Mouse (Mus musculus) urinary bladder, postnatal 4 days (tissue): ENCODE results near the gene Ahcyl2.
"Not testable (repeated sequence)": the region's sequence is repeated elsewhere in the genome, so short reads cannot be mapped to it uniquely, and the experiment has no call there.

ENCODE experiments used
- DNase-seq, 2 experiments: peaks; one replicate each; pipeline ENCODE4 v3.0.0; 2021 to 2022; ENCODE audit warnings: low spot score in 2 of 2

Ahcyl2 gene

DNA sequence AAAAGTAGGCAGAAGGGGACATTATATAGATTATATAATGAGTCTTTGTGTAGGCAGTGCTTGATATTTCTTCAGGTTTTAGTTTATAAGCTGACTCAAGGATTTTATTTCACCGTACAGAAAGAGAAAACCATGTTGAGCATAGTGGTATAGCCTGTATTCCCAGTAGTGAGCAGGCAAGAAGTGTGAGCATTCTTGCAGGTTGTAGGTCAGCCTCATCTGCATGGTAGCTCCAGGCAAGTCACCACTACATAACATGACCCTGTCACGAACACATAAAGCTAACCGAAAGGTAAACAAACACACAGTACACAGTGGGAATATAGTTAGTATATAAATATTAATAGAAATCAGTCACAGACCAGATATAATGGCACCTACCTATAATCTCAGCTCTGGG lies 47.2 kb downstream of the Ahcyl2 start:
- no peak for DNase-seq

DNA sequence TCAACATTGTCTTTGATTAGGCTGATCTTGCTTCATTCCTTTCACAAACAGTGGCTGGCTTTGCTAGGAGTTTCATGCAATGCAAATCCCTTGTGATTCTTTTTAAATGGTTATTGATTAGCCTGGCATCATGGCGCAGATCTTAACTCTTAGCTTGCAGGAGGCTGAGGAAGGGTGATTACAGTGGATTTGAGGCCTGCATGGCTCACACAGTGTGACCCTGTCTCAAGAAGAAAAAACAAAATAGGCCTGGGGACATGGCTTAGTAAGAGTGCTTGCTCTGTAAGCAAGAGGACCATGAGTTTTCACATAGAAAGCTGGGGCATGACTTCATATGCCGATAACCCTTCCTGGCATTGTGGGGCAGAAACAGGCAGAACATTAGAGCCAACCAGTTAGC lies 47.8 kb downstream of the Ahcyl2 start:
- no peak for DNase-seq

DNA sequence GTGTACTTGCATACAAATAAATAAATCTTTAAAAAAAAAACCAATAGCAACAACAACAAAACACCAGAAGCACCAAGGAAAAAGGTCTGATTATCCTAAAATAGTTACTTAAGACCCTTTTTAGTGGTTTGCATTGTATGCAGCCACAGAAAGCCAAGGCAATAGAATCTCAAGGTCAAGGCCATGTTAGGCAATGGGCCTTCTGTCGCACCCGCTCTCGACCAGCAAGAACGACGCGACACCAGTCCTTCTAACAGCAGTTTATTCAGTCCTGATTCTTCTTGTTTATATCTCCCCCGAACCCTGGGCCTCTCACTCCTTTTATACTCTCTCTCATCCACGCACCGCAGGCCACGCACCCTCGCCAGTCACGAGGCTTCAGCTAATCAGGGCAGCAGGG lies 48.6 kb downstream of the Ahcyl2 start:
- DNase-seq = not testable (repeated sequence)

DNA sequence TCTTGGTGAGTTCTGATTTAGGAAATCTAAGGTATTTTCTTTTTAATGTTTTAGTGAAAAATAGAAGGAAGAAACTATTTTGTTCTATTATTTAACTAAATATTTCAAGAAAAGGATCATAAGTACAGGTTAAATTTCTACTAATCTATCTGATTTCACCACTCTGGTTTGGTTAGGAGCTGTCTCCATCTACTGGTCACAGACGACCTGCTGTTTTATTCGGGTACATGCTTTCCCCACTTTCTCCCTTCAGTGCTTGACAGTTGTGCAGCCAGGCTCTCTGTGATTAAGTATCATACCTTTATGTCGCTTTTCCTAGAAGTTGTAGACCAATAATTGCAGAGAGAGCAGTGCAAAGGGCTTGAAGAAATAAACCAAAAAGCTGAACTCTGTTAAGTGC lies 51.5 kb downstream of the Ahcyl2 start:
- DNase-seq = no peak

DNA sequence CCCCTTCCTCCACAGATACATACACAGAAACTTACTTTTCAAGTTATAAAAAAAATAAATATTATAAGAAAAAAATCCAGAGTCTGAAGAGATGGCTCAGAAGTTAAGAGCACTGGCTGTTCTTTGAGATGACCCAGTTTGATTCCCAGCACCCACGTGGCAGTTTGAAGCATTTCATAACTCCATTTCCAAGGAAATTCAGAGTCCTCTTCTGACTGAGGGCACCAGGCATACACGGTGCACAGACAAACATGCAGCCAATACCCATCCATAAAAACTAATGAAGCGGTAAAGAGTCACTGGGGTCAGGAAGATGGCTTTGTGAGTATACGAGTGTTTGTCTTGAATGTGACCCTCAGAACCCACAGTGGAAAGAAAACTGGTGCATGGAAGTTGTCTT lies 52.5 kb downstream of the Ahcyl2 start:
- no peak for DNase-seq

DNA sequence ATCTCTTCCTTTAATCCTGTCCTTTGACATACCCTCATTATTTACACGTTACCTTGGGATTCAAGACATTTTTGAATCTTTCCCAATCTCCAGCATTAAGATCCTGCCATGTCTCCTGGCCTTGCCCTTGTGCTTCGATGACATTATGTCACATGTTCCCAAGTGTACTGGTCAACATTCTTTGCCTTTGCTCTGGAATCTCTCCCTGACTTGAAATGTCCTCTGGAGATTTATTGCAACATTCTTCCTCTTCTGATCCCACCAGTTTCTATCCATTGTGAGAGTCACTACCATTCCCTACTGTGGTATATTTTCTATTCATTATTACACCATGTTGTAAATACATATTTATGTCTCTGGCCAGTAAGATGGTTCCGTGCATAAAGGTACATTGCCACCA lies 53.1 kb downstream of the Ahcyl2 start:
- DNase-seq = no peak

DNA sequence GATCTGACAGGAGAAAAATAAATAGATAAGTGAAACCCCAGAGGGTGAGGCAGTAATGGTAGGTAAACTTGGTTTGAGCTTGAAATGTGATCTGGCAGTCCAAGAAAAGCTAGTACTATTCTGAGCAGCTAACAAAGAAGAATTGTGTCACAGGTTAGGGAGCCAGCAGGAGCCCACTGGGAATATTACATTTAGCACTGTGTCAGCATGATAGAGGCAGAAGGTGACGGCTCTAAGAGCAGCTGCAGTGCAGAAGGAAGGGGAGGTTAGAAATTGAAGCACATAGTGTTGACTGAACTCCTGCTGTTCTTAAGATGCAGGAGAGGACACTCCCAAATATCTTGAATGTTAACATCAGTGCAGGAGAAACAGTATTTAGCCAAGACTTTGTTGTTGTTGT lies 54.0 kb downstream of the Ahcyl2 start:
- no peak for DNase-seq

DNA sequence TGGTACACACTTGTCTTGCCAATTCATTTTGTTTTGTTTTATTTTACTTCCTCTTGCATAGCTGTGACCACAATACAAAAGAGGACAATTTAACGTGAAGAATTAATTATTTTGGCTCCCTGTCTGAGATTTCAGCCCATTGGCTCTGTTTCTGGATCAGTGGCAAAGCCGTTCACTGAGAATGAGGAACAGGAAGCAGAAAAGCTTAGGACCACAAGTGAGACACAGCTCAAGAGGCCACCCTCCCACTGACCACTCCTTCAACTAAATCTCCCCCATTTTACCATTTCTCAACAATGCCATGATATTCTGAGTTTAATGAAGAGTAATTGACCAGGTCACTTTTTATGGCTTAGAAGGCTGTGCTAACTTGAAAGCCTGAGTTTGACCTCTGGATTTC lies 57.5 kb downstream of the Ahcyl2 start:
- no peak for DNase-seq

DNA sequence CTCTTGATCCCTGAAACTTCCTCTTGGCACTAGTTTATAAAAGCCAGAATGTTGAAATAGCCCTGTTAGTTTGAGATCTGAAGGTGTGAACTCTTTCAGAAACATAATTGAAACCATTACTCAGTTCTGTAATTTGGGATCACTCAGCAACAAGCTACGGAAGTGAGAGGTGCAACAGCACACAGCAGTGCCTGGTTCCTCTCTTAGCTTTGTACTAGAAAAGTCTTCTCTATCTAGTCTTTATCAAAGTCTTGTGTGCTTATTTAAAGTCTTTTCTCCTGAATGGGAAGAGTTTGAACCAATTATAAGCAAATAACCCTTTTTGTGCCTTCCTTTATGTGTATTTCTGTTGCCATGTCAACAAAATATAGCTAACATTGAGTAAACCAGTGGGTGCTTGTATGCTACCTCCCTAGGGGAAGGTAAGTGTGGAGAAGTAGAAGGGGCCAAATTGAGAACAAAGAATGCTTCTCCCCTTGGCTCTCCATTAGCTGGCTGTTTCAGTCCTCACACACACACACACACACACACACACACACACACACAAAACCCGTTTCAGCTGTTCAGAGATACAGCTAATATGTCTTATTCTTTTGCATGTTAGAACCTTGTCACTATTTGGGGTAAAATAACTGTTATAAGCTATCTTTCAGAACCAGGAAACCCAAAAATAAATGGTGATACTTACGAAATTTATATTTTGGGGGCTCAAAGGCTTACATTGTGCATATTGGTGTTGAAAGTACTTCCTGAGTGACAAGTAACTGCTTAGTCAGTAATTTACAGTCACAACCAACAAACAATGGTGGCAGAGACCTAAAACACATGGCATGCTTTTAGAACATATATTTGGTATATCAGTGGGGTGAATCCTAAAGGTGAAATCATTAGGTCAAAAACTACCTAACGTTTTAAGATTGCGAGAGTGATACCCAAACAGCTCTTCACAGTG lies 59.8 kb downstream of the Ahcyl2 start:
- no peak for DNase-seq

DNA sequence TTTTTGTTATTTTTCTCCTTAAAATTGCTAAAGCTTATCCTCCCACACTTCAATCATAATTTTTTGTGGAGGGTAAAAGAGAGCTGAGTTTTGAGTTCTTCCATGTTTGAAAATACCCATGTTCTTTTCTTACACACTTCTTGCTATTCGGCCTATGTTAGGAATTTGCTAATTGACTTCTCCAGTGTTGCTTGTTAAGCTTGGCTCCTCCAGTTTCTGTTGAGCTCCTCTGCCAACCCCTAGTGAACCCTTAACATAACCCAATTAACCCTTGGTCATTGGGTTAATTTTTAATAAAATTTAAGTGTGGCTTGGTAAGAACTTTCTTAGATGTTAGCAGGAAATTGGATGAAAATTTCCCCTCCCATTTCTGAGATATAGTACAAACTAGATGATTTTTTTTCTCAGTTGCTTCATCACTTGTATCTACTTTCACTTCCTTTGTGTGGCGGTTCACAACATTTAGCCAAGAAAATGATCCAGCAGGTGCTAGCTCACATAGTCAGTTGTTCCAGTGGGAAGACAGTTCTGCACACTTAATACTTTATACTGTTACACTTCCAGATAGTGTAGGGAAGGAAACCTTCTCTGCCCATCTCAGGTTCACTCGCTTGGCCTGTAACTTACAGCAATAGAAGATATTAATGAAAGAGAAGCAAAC lies 60.9 kb downstream of the Ahcyl2 start:
- DNase-seq = no peak

DNA sequence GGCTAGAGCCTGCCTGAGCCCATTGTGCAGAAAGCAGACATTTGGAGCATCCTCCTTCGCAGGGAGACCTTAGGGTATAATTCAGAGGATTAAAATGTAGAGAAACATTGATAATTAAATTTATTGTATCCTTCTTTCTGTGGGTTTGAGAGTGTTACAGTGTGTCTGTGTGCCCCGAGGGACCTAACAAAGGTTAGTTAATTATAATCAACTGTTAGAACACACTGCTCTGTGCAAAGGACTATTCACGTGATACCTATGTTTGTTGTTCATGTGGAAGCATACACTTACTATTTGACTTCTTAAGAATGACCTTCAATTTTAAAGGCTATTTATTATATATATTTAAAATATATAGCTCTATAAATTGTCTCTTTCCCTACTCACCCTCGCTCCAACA lies 64.5 kb downstream of the Ahcyl2 start:
- DNase-seq = no peak

DNA sequence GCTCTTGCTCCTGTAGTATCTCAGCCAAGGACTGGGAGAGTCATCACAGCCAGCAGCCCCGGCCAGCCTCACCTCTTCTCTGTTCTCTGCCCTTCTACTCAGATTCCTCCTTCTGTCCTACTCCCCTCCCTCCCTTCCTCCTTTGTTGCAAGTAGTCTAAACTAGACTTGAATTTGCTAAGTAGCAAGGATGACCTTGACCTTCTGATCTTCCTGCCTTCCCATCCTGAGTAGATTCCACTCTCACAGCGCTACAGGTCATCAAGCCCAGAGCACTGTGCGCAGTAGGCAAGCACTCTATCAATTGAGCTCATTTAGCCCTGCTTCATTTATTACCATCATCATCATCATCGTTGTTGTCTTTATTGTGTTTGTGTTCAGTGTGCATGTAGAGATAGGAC lies 65.3 kb downstream of the Ahcyl2 start:
- DNase-seq = no peak

DNA sequence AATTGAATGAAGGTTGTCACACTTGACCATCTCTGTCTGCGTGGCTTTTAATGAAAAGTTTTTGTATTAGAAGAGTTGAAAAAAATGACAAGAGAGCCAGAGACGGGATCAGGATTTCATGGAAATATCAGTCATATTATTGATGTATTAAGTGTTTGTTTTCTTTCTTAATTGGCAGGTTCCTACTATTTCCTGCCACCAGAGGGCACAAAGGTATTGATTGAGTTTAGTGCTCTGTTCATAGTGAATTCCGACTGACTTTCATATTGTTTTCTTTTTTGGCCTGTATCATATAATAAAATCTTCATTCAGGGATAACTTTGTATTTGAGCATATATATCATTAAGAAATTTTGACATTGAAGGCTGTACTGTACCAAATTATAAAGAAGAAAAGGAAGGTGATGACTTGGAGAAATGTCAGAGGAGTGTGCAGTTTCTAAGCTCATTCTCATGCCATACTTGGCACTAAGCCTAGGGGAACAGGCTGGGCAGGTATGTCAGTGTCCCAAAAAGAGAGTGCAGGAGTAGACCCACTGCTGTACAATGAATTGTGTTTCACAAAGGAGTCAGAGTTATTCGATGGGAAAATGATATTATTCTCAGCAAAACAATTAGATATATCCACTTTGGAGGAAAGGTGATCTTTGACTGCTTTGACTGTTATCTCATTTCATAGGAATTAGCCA lies 65.9 kb downstream of the Ahcyl2 start:
- no peak for DNase-seq

DNA sequence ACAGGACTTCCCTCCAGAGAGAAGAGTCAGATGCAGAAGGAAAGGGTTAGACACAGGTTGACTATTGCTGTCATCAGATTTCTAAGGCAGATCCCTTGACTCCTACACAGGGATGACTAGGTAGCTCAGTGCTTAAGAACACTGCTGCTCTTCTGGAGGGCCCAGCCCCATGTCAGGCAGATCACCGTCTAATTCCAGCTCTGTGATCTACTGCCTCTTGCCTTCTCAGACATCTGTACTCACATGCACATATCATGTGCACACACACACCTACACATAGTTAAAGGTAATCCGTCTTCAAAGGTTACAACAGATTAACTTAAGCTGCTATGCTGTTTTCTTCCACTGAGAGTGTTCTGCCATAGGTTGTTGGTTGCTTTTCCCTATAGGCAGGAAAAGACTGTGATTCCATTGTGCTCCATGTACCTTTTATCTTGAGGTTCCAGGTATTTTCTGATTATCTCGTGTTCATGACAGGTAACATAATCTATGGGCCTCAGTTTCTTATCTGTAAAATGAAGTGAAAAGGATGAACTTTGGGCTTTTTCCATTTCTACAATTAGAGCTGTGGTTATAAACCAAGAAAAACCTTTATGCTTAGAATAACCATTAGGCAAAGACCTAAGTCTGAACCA lies 67.8 kb downstream of the Ahcyl2 start:
- no peak for DNase-seq

DNA sequence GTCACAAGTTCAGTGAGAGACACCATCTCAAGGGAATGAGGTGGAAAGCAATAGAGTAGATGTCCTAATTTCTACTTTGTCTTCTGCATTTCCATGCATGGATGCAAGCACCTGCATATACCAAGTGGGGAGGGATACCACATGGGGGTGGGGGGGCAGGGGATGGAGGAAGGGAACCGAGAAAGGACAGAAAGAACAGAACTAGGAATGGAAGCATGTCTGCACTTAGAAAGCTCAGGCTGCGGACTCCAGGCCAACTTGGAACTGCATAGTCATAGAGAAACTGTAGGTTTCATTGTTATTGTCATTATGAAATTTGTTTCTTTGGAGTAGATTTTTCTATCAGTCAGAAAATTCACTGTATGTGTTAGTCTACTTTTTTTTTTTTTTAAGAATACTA lies 69.8 kb downstream of the Ahcyl2 start:
- DNase-seq = no peak

DNA sequence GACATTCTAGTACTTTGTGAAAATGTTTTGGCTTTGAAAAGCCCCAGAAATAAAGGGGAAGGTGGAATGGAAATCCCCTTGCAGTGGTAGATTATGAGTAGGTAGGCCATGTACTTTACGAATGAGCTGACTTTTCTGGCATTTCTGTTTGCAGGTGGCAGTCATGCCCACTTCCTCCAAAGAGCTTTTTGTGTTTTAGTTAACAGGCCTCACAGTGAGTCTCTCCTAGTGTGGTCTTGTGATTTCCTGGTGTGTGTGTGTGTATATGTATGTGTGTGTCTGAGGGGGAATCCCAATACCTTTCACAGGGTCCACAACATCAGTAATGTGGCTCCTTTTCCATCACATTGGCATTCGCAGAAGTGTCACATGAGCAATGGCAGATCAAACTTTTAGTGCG lies 70.7 kb downstream of the Ahcyl2 start:
- no peak for DNase-seq

DNA sequence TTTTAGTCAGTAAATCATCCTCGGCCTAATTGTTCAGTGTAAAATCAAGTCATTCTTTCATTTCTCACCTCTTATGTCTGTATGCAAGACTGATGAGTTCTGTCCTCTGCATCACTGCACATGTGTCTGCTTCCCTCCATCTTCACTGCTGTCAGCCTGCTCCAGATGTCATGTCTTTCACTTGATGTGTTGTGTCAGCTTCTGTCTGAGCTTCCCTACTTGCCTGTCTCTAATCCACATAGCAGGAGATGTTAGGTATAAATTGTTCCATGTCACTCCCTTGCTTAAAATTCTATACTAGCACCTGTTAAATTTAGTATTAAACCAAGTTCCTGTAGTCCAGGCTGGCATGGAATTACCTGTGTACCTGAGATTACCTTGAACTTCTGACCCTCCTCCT lies 72.2 kb downstream of the Ahcyl2 start:
- no peak for DNase-seq

DNA sequence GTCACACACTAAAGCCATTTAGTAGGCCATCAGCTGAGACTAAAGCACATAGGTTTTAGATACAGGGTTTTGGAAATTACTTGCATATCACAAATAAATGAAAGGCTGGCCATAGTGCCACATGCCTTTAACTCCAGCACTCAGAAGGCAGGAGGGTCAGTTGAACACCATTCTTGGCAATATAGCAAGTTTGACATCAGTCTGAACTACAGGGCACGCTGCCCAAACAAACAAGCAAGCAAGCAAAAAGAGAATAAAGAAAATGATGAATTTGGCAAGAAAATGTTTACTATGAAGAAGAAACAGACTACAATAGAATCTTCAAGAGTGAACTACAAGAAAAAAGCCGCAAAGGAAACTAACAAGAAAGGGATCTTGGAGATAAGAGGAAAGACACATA lies 73.7 kb downstream of the Ahcyl2 start:
- no peak for DNase-seq

DNA sequence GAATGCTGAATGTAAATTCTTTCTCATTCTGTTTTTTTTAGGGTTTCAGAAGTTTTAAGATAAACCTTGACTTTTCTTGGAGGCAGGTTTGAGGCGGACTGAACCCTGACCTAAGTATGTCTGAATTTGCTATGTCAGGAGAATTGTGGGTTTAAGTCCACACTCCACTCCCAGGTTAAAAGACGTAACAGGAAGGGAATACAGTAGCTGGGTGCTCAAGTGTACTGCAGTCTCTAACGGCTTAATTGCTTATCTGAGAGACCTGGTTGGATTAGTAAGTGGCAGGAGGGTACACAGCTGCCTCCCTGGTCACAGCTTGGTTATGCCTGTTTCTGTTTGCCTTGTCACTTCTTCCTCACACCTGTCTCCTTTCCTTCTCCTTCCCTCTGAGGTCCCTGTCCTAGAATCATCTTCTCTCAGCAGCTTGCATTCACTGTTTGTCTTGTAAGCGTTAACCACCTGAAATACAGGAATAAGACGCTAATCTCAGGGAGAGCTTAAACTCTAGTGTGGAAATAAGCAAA lies 79.9 kb downstream of the Ahcyl2 start:
- no peak for DNase-seq

DNA sequence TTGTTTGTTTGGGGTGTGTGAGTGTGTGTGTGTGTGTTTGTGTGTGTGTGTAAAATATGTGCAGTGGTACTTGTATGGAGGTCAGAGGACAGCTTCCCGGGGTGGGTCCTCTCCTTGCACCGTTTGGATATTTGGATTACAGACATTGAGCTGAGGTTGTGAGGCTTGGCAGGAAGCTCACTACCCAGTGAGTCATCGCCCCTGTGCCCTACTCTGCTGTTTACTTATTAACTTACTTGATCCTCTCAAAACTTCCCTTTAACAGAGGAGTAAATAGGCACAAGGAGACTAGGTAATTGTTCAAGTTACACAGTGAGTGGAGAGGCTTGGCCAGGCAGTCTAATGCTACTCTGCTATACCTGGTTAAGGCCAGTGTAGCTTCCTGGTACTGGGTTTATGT lies 81.0 kb downstream of the Ahcyl2 start:
- no peak for DNase-seq

DNA sequence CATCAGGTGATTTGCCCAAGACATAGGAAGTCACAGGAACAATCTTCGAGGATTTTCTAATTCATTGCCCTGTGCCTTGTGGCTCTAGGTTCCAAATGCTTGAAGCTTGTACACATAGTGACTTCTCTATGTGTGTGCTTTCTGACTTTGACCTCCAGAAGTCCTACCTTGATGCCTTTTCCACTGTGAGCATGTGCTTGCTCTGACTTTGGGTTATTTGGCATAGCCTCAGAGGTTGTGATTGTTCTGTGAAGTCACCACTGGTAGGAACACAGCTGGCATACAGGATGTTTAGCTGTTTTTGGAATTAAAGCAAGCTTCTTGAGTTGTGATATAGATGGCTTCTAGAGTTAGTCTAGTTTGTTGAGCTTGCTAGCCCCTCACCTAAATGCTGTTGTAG lies 82.3 kb downstream of the Ahcyl2 start:
- no peak for DNase-seq

DNA sequence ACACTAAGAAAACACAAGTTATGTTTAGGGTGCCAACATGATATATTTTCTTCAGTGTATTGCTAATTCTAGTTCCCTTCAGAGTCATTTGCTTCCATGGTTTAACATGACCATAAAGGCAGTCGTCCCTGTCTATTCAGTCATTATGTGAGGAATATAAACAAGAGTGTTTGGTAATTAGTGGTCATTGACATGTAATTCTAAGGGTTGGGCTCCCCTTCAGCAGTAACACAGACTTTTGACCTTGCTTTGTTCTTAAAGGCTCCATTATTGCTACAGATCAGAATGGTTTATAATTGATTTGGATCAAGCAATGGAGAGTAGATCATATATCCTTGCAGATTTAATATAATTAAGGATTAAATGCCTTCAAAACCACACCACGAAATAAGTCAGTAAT lies 82.9 kb downstream of the Ahcyl2 start:
- no peak for DNase-seq
